Mouse (Mus musculus): ENCODE data around the gene Slc45a1.
"Not testable (repeated sequence)": the region's sequence is repeated elsewhere in the genome, so short reads cannot be mapped to it uniquely, and the experiment has no call there.

Slc45a1 gene

GRCm38 (mm10) chr4:150601489-150601888 lies 50.5 kb downstream of the Slc45a1 start:
- DNase-seq = no peak

GRCm38 (mm10) chr4:150600503-150600902 lies 51.5 kb downstream of the Slc45a1 start:
- not testable (repeated sequence) for DNase-seq

DNA sequence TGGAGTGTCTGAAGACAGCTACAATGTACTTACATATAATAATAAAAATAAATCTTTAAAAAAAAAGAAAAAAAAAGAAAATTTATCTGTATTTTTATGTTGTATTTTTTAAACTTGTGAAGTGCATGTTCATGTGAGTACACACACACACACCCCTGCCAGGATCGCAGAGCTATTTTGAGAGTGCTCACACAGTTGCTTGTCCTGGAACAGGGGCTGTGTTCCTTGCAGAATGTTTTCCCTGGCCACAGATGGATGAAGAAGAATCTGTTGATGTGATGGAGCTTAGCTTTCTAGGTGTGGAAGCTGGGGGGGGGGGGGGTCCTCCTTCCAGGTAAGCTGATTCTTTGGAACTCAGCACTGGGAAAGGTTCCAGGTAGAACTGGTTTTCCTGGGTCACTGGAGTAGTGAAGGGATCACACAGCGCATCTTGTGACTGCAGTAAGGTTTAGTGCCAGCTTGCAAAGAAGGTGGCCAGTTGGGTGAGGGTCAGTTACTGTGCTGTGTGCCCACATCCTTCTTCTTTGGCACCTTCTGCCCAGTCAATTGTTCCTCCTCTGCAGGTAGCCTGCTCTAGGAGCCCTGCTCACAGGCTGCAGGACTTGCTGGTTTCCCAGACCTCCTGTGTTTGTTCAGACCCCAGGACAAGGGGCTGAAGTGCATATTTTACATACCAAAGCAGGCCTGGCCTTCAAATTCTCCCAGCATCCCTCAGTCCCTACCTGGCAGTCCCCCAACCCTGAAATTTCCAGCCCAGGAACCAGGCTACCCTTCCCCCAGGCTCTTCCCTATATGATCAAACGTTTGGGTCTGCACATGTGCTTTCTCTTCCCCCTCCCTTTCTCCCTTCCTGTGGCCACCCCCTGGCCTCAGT lies 52.6 kb downstream of the Slc45a1 start:
- no peak for DNase-seq

- no peak for DNase-seq
Observed at GRCm38 (mm10) chr4:150598686-150599085, 53.3 kb downstream of the Slc45a1 start.

DNA sequence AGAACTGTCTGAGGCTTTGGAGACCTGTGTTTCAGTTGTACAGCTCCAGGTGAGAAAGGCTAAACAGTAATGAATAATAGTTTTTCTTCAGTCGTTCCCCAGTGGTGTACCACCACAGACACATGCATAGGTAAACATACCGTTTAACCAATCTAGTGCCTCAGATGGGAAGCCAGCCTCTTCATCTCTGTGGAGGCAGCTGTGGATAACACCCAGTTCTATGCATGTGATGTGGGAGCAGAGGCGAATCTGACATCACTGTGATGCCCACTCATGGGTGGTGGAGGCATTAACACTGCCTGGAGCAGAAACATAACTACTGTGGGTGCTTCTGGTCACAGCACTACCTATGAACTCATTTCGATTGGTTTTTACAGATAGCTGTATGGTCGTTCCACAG lies 56.0 kb downstream of the Slc45a1 start:
- no peak for DNase-seq

DNA sequence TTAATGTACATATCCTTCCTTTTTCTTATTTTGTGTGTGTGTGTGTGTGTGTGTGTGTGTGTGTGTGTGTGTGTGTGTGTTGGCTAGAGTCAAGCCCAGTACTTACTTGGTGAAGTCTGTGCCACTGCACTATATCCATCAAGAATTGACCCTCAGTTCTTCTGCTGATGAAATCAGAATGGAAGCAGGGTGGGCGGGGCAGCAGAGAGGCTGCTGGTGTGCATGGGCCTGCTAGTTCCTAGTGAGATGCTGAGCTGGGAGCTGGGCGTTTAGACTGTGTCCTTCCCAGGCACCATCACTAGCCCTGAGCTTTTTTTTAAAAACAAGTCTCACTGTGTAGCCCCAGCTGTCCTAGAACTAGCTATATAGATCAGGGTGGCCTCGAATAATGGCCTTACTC lies 56.9 kb downstream of the Slc45a1 start:
- no peak for DNase-seq

DNA sequence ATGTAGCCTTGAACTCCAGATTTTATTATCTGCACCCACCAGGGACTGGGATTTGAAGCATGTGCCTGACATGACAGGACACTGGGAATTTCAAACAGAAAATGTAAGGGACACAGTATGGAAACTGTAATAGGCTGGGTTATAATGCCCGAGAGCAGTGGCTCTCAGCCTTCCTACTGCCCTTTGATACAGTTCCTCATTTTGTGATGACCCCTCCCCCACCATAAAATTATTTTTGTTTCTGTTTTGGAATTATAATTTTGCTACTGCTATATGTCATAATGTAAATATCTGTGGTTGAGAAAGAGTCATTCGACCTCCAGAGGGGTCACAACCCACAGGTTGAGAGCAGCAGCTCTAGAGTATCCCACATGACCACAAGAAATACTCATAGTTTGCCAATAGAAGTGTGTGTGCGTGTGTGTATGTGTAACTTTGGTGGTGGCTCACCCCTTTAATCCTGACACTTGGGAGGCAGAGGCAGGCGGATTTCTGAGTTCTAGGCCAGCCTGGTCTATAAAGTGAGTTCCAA lies 57.6 kb downstream of the Slc45a1 start:
- DNase-seq = no peak

DNA sequence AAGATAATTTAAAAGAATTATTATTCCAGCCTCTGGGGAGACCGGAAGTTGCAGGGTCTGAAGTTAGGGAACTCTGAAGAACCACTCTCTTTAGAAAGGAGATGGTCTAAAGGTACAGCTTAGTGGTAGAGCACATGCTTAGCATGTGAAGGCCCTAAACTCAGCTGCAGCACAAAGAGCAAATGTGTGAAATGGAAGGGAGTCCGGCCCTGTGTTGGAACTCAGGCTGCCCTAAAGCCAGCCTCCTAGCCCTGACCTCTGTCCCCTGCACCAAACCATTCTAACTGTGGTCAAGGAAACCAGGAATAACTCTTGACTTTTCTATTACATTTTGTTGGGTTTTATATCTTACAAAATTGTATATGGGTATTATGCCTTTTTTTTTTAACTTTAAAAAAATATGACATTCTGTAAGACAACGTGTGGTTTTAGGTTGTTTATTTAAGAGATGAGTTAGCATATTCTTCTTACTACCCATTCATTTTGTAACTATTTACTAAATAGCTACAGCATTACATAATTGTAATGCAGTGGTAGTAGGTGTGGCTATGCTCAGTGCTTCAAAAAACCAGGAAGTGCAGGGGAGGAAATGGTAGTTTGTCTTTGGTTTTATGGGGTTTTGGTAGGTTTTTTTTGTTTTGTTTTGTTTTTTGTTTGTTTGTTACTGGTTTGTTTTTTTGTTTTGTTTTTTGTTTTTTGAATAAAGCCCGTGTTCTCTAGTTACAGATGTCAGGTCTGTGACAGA lies 58.3 kb downstream of the Slc45a1 start:
- DNase-seq = no peak

- no peak for DNase-seq
Observed at GRCm38 (mm10) chr4:150592087-150592486, 59.9 kb downstream of the Slc45a1 start.

DNA sequence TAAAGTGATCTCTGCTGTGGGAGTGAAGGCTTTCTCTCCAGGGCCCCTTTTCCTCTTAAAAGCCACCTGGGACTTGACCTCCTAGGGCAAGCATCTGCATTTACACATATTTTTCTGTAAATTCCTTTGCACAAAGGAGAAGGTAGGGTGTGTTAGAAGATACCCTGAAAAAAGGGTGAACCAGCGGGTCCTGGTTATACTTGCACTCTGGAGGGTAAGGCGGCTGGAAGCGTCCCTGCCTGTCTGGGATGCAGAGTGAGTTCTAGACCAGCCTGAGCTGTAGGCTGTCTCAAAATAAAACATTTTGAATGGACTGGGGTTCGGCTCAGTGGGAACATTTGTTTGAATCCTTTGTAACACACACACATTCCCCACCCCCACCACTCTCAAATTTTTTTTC lies 60.4 kb downstream of the Slc45a1 start:
- DNase-seq = no peak

- DNase-seq = no peak
Observed at GRCm38 (mm10) chr4:150590621-150591282, 61.2 kb downstream of the Slc45a1 start.

DNA sequence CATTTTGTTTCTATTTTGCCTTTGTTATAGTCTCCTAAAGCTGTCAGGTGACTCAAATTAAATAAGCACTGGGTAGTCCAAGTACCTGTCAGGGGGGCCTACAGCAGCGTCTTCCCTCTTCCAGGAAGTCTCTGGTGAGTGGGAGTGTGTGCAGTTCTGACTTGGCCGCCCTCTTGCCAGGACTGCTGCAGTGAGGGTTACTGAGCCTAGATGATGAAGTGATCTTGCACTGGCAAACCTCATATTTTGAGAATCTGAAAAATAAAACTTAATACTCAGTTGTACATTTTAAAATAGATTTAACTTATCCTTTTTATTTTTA lies 63.7 kb downstream of the Slc45a1 start:
- DNase-seq = no peak

- DNase-seq = no peak
Observed at GRCm38 (mm10) chr4:150587597-150588299, 64.2 kb downstream of the Slc45a1 start.

DNA sequence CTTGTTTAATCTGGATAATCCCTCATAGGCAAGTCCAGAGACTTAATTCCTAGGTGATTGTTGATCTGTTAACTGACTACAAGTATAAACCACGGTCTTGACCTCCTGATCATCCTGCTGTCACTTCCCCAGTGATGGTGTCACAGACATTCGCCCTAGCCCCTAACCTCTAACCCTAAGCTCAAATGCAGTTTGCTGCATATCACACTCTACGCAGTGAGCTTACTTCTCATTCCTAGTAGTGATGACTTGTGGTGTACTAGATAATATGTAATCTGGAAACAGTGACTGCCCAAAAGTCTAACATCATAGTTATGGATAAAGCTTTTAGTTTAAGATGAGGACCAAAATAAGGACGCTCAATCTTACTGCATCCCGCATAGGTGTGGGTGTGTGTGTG lies 65.7 kb downstream of the Slc45a1 start:
- DNase-seq = no peak

- DNase-seq = no peak
Observed at GRCm38 (mm10) chr4:150585800-150586199, 66.2 kb downstream of the Slc45a1 start.

DNA sequence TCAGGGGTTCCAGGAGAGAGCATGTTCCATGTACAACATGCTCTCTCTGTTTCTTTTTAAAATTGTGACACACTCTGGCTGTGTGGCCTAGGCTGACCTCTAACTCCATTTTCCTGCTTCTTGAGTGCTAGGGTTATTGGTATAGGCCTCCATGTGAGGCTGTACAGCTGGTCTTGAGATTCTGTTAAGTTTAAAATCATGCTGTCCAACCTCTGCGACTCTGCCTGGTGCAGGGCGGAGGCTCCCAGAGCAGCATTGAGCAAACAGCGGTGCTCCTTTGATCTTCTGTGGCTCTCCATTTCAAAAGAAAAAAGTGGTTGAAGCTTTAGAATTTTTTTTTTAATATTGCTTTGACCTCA lies 68.2 kb downstream of the Slc45a1 start:
- DNase-seq = no peak

GRCm38 (mm10) chr4:150582966-150583776 lies 68.8 kb downstream of the Slc45a1 start:
- peak; percentile 52 to 64 for DNase-seq

DNA sequence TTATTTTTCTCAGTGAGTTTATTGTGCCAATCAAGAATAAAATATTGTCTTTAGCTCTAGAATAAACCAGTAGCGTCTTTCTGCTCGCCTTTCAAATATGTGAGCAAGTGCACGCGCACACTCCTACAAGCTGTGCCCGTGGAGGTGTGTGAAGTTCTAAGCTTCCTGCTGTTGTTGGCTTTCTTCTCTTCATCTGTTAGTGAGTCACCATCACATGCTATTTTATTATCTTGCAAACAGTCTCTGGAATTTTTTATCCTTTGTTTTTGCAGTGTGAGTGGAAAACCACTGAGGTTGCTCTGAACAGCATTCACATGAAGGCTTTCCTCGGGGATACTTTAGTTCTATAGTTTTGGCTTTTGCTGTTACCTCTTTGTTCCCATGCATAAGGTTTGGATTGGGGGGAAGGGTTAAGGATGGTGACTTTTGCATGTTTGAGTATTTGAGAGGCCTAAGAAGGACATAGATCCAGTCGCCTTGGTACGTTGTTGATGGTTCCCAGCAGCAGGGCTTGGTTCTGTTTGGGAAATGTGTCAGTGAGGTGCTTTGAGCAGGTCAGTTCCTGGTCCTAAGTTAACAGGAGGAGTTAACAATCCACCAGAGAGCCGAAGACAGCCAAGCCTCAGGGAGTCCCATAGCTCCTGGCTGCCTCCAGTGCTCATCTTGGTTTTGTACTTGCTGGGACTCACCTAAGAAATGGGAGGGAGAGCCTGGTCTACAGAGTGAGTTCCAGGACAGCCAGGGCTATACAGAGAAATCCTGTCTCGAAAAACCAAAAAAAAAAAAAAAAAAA lies 69.8 kb downstream of the Slc45a1 start:
- DNase-seq = no peak

Measured in cerebellum, adult 18-20 months (tissue).